Mouse (Mus musculus) layer of hippocampus, adult 18-20 months (tissue): ENCODE results near the gene Gm49601. TPM values are rescaled to one million over a fixed set of nuclear protein-coding genes. Genes with fewer than 3 reads are reported as not detected.

Experiments used
- DNase-seq, 2 experiments: peaks; one replicate each; pipeline ENCODE4 v3.0.0; 2022; ENCODE audit warnings: low spot score in 2 of 2
- long read RNA-seq: library from polyadenylated mRNA; stranded (forward); transcript quantifications from one replicate; pipeline ENCODE4 v2.0.0, GENCODE M21; 2021
- total RNA-seq, 2 experiments: library from RNA; stranded (reverse); gene quantifications; 2 replicates each; pipeline ENCODE4 v1.2.3; 2021

The Gm49601 gene
- 100 to 1,000 TPM; 173 to 179 TPM for total RNA-seq
- long read RNA-seq = 0 reads

DNA sequence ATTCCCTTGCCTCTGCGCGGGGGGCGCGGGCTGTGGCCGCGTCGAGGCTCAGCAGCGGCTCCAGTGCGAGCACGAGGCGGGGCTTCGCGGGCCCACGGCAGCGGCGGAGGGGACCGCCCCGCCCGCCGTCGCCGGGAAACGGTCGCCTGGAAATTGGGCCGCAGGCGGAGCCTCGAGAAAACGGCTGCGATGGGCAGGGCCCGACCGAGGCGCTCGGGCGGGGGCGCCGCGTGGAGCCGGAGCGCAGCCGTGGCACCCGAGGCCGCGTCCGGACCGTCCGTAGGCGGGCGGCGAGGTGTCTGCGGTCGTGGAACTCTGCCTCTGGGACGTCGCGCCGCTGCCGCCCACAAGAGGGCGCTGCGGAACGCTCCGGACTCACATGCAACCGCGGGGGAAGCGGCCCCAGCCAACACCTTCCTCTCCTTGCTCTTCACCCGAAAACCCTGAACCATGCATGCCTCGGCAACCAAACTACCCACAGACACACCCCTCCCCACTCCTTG, at the start of gene Gm49601:
TSS of gene Gm49601 (minus strand) at position 52 of the 503 bp plus-strand sequence.
- DNase-seq = peak; percentile 80 to 92

- DNase-seq = no peak
Observed at GRCm38 (mm10) chr16:18673005-18673404, 46.8 kb upstream of the Gm49601 start.

DNA sequence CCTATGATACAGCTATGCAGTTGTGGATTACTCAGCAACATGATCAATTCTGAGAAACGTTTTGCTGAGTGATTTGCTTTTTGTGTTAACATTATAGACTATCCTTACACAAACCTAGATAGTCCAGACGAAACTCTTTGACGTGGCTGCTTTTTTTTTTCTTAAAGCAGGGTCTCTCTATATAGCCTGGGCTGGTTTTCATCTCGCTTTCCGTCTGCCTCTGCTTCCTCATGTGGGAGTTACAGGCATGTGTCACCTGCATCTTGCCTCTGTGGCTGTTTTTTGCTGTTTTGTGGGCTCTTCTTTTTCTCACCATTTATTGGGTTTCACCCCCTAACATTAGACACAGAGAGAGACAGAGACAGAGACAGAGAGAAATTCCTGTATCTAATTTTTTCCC, 45.8 kb upstream of the Gm49601 start:
- no peak for DNase-seq

GRCm38 (mm10) chr16:18669914-18670313, 43.7 kb upstream of the Gm49601 start:
- DNase-seq = no peak

GRCm38 (mm10) chr16:18658597-18658996, 32.4 kb upstream of the Gm49601 start:
- no peak for DNase-seq

DNA sequence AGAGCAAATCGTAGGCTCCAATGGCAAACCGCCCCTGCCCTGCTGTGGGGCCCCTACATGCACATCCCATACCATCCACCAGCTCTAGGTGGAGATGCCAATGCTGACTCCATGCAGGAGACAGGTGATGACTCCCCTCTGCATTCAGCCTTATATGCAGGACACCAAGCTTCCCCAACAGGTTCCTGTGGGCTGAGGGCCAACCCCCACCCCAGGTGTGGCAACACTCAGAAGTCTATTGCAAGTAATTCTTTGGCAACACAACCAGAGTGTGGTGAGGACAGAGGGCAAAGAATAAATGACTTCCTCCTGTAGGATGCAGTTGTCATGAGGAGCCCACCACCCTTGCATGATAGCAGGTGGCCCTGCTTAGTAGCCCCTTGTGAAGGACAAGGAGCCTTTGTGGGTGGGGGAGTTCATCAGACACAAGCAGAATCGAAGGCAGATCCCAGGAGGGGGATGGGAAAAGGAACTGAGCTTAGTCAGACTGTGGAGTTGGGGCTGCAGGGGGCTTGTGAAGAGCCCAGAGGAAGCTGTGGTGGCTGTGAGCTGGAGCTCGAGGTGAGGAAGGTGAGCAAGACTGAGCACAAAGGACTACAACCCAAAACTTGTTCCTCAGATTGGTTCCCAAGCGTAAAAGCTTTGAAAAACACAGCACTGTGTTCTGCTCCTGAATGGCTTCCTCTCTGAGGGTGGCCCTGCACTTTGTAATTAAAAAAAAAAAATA, 29.3 kb upstream of the Gm49601 start:
- DNase-seq = no peak

DNA sequence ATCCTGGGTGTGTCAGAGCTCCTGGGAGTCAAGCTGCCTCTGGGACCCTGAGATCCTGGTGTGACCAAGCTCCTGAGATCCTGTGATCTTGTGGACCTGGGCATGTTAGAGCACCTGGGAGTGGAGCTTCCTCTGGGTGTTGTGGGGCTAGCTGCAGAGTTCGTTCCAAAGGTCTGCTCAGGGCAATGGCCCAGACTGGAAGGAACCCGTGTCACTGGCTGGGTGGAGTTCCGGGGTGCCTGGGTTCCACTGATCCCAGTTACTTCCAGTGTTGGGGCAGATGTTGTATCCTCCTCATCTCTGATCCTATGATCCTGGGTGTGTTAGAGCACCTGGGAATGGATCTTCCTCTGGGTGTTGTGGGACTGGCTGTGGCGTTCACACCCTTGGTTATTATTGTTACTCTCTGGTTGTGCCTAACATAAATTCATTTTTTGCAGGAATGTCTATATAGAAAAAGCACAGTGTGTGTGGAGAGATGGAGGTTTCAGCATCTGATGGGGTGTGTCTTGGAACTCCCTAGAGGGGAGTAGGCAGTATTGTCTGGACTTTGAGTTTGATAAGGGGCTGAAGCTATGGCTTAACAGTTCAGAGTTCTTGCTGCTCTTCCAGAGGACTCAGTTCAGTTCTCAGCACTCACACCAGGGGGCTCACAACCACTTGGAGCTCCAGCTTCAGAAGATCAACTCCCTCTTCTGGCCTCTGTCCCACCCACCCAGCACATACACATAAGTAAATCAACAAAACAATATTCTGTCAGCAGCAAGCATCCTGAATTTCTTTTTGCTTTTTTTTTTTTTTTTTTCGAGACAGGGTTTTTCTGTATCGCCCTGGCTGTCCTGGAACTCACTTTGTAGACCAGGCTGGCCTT, 27.3 kb upstream of the Gm49601 start:
- no peak for DNase-seq

- DNase-seq = no peak
Observed at GRCm38 (mm10) chr16:18649126-18649525, 22.9 kb upstream of the Gm49601 start.

DNA sequence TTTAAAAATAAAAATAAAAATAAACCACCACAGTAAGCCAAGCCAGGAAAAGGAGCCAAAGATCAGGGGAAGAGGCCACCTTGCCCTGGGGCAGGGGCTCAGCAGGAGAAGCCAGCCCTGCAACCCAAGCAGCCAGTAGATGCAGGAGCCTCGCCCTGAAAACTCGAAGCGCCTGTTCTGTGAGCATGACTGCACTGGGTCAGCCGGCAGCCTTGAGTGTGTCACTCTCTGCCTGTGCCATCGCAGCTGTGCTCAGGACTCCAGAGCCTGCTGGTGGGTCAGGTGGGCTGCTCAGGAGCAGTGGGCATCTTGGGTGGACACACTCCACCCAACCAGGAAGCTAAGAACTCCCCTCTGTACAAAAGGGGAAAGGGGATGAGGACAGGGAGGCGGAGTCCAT, 19.1 kb upstream of the Gm49601 start:
- no peak for DNase-seq

DNA sequence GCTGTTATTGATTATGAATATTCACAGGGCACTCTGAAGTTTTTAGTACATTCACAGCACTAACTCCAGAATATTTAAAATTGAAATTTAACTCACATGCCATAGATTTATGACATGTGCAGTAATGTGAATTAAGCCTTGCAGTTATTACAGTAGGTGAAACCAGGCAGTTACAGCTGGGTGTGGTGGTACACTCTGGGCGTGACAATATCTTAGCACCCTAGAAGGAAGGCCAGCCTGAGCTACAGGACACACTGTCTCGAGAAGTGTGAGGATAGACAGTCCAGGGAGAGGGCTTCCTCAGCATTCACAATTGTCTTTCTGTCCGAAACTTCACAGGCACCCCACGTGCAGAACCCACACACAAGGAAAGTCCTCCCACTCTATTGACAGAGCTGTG, 18.3 kb upstream of the Gm49601 start:
- no peak for DNase-seq

GRCm38 (mm10) chr16:18643406-18643998, 17.3 kb upstream of the Gm49601 start:
- no peak for DNase-seq

- no peak for DNase-seq
Observed at GRCm38 (mm10) chr16:18642897-18643296, 16.7 kb upstream of the Gm49601 start.

- peak in 1 of 2 experiments; percentile 37 for DNase-seq
Observed at GRCm38 (mm10) chr16:18642291-18642690, 16.1 kb upstream of the Gm49601 start.

GRCm38 (mm10) chr16:18639382-18639929, 13.2 kb upstream of the Gm49601 start:
- no peak for DNase-seq

DNA sequence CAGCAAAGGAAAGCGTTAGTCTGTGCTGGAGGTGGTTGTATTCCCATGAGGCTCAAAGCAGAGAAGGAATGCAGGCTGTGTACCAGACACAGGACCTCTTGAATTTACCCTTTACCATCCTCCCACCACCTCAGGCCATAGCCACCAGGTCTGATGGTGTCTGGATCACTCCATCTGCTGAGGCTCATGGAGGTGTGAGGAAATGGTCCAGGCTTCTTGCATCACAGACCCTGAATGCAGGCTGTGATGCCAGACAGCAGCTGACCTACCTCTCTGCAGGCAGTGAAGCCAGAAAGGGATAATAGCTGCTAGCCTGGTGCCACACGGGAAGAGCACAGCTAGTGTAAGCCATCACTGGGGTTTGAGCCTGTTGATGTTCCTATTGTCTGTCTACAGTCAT, 12.2 kb upstream of the Gm49601 start:
- DNase-seq = no peak

DNA sequence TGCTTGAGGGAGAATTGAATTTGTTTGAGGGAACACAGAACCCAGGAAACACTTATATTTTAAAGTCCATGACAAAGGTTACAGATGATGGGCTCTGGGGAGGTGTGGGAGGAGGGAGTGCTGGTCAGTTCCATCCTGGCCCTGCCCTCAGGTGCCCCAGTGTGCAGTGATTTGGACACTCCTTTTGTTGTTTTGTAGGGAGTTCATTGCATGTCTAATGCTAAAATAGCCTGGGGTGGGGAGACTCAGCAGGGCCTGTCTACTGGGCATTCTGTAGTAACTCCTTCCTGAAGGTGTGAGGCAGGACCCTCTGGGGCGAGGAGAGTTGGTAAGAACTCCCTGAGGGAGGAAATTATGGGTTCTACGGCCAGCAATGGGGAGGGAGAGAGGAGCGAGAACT, 10.6 kb upstream of the Gm49601 start:
- no peak for DNase-seq

DNA sequence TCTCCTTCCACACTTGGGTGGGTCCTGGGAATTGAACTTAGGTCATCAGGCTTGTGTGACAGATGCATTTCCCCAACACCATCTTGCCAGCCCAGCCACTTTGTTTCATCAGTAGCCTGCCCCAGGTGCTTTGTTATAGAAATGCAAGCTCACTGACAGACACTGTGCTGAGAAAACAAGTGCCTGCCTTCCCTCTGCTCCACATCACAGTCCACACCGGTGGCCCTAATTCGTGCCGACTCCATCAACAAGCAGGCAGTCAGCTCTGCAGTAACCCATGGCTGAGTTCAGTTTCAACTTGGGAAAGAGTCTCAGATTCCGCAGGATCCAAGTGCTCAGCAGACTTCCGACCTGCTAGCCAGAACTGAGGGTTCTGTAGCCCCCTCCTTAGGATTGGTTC, 10.2 kb upstream of the Gm49601 start:
- DNase-seq = no peak

- no peak for DNase-seq
Observed at GRCm38 (mm10) chr16:18633333-18633732, 7.1 kb upstream of the Gm49601 start.

- DNase-seq = no peak
Observed at GRCm38 (mm10) chr16:18632816-18633215, 6.6 kb upstream of the Gm49601 start.

DNA sequence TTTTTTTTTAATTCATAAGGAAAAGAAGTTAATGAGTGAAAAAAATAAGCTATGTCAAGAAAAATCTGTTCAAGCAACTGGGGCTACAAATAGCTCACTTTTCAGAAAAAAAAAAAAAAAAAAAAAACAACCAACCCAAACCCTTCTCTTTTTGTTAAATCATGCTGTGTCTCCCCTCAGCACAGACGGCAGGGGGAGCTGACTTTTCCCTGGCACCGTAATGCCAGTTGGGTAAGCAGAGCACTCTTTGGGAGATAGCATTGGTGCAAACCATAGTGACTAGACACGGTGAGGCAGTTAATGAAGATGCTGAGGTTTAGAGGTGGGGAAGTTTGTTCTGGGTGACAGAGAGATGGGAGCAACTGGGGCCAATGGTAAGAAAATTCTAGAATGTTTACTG, 5.8 kb upstream of the Gm49601 start:
- DNase-seq = peak in 1 of 2 experiments; percentile 39

GRCm38 (mm10) chr16:18631141-18631540, 4.9 kb upstream of the Gm49601 start:
- DNase-seq = no peak
